Mouse (Mus musculus): Measurements from ENCODE around the gene Vegfd. TPM values are rescaled to one million over a fixed set of nuclear protein-coding genes. Genes with fewer than 3 reads are reported as not detected.

The Vegfd gene
- polyA plus RNA-seq, 1 experiment from 2014 or later, result 0.52 TPM

GRCm38 (mm10) chrX:164427295-164427694, 54.1 kb downstream of the Vegfd start:
- H3K4me1 ChIP-seq (replicated peaks), result no peaks in the 10 kb centered on the region
- H3K4me2 ChIP-seq, result no peak overlapping the region
- no peak overlapping the region for H3K4me3 ChIP-seq
- H3K27me3 ChIP-seq, result no peaks in the 10 kb centered on the region
- H3K9me3 ChIP-seq, result no peaks in the 10 kb centered on the region
- no peak overlapping the region for H3K27ac ChIP-seq
- no peak for ATAC-seq (ENCODE audit: low FRiP score)
- no peak overlapping the region for H3K9ac ChIP-seq
- WGBS, result 94% methylated on average over 4 of the region's 4 CpGs
- H3K36me3 ChIP-seq, result peaks cover 13% of the 10 kb centered on the region; the same call in 1 of the 2 replicates

DNA sequence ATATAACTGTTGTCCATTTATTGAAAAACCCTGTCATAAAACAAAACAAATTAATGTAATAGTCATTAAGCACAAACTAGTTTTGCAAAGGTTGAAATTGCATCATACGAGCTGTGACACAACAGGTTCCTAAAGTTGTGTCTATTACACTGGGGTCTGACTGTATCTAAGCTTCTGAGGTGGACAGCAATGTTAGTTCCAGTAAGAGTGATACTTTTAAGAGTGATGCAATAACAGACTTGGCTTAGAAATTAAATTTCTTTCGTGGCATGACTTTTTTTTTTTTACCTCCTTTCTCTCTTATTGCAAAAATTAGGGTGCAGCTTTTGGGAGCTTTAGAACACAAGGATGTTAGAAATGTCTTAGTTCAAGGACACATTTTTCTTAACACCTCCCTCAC, 55.0 kb downstream of the Vegfd start:
- Histone ChIP-seq H3K4me1 (replicated peaks) (no peaks in the 10 kb centered on the region), H3K9ac (no peak overlapping the region), H3K27ac (no peak overlapping the region), H3K4me2 (no peak overlapping the region), H3K27me3 (no peaks in the 10 kb centered on the region), H3K9me3 (no peaks in the 10 kb centered on the region), H3K4me3 (no peak overlapping the region), H3K36me3 (peaks cover 15% of the 10 kb centered on the region; the same call in 1 of the 2 replicates)
- WGBS, result 90% methylated on average over 2 of the region's 2 CpGs
- ATAC-seq (ENCODE audit: low FRiP score), result no peak

- 93% methylated on average over 6 of the region's 6 CpGs for WGBS
- Histone ChIP-seq H3K27ac (no peak overlapping the region), H3K4me2 (no peak overlapping the region), H3K9ac (no peak overlapping the region), H3K36me3 (peaks cover 15% of the 10 kb centered on the region; the same call in 1 of the 2 replicates), H3K4me1 (replicated peaks) (no peaks in the 10 kb centered on the region), H3K4me3 (no peak overlapping the region), H3K27me3 (no peaks in the 10 kb centered on the region), H3K9me3 (no peaks in the 10 kb centered on the region)
- ATAC-seq (ENCODE audit: low FRiP score), result no peak
Measured at GRCm38 (mm10) chrX:164430621-164431020, 57.4 kb downstream of the Vegfd start.

- WGBS, result 93% methylated on average over 2 of the region's 2 CpGs
- H3K36me3 ChIP-seq, result peaks cover 15% of the 10 kb centered on the region; the same call in 1 of the 2 replicates
- no peak overlapping the region for H3K4me3 ChIP-seq
- no peak overlapping the region for H3K27ac ChIP-seq
- ATAC-seq (ENCODE audit: low FRiP score), result no peak
- H3K4me1 ChIP-seq (replicated peaks), result no peaks in the 10 kb centered on the region
- no peaks in the 10 kb centered on the region for H3K27me3 ChIP-seq
- H3K9ac ChIP-seq, result no peak overlapping the region
- H3K4me2 ChIP-seq, result no peak overlapping the region
- H3K9me3 ChIP-seq, result no peaks in the 10 kb centered on the region
Measured at GRCm38 (mm10) chrX:164431133-164431532, 58.0 kb downstream of the Vegfd start.

GRCm38 (mm10) chrX:164431541-164431940, 58.4 kb downstream of the Vegfd start:
- ATAC-seq (ENCODE audit: low FRiP score), result no peak
- Histone ChIP-seq H3K4me1 (replicated peaks) (no peaks in the 10 kb centered on the region), H3K9ac (no peak overlapping the region), H3K27me3 (no peaks in the 10 kb centered on the region), H3K4me2 (no peak overlapping the region), H3K36me3 (peaks cover 15% of the 10 kb centered on the region; the same call in 1 of the 2 replicates), H3K27ac (no peak overlapping the region), H3K4me3 (no peak overlapping the region), H3K9me3 (no peaks in the 10 kb centered on the region)
- 86% methylated on average over 6 of the region's 6 CpGs for WGBS

- Histone ChIP-seq H3K4me3 (no peak overlapping the region), H3K9me3 (no peaks in the 10 kb centered on the region), H3K4me2 (no peak overlapping the region), H3K36me3 (peaks cover 15% of the 10 kb centered on the region; the same call in 1 of the 2 replicates), H3K9ac (no peak overlapping the region), H3K27me3 (no peaks in the 10 kb centered on the region), H3K27ac (no peak overlapping the region), H3K4me1 (replicated peaks) (no peaks in the 10 kb centered on the region)
- ATAC-seq (ENCODE audit: low FRiP score), result no peak
- WGBS, result 93% methylated on average over 9 of the region's 9 CpGs
Measured at GRCm38 (mm10) chrX:164432682-164433081, 59.5 kb downstream of the Vegfd start.

DNA sequence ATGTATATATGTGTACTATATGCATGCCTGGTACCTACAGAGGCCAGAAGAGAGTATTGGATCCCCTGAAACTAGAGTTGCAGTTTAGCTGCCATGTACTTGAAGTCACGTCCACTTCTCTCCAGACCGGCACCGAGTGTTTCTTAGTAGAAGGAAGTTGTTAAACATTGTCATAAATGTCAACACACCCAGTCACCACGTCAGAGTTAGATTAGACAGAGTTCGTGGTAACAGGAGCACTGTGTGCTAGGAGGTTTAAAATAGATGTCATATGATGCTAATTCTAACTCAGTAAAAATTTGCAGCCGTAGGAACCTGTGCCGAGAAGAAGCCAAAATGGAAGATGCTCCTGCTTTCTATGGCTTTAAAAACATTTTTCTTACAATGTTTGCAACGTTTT, 63.5 kb downstream of the Vegfd start, which contains the start of gene Asb11:
Asb11 (plus strand) TSS at position 286 of the 400 bp plus-strand sequence.
- H3K27me3 ChIP-seq, result peaks cover 4% of the 10 kb centered on the region; the same call in 1 of the 2 replicates
- no peak for ATAC-seq (ENCODE audit: low FRiP score)
- H3K36me3 ChIP-seq, result peaks cover 7% of the 10 kb centered on the region; the same call in 1 of the 2 replicates
- WGBS, result 84% methylated on average over 8 of the region's 8 CpGs
- H3K27ac ChIP-seq, result no peak within 1 kb of the TSS
- H3K4me2 ChIP-seq, result no peak within 1 kb of the TSS
- H3K4me1 ChIP-seq (replicated peaks), result no peaks in the 10 kb centered on the region
- H3K4me3 ChIP-seq, result no peak within 1 kb of the TSS
- H3K9ac ChIP-seq, result no peak within 1 kb of the TSS
- H3K9me3 ChIP-seq, result no peaks in the 10 kb centered on the region

DNA sequence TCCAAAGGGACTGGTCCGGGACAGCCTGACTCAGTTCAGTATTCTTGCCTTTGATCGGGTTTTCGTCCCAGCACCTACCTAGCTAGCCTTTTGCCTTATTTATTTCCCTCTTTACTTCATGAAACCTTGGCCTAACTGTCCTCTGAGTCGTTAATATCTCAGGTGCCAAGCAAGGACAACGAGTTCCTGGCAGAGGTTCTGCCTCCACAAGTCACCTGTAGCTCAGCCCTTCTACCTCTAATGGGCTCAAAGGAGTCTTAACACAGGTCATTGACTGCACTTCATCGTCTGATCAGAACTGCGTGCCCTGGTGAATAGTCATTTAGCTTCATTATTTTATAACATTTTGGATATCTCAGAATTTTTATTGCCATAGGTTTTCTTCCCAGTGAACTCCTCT, 66.3 kb downstream of the Vegfd start:
- H3K36me3 ChIP-seq, result no peaks in the 10 kb centered on the region
- H3K4me1 ChIP-seq (replicated peaks), result no peaks in the 10 kb centered on the region
- ATAC-seq (ENCODE audit: low FRiP score), result no peak
- no peak overlapping the region for H3K9ac ChIP-seq
- 85% methylated on average over 7 of the region's 7 CpGs for WGBS
- H3K27me3 ChIP-seq, result peaks cover 4% of the 10 kb centered on the region; the same call in 1 of the 2 replicates
- H3K4me3 ChIP-seq, result no peak overlapping the region
- H3K4me2 ChIP-seq, result no peak overlapping the region
- H3K27ac ChIP-seq, result no peak overlapping the region
- no peaks in the 10 kb centered on the region for H3K9me3 ChIP-seq

GRCm38 (mm10) chrX:164440140-164440539, 67.0 kb downstream of the Vegfd start:
- no peak for ATAC-seq (ENCODE audit: low FRiP score)
- 74% methylated on average over 2 of the region's 2 CpGs for WGBS
- no peaks in the 10 kb centered on the region for H3K9me3 ChIP-seq

DNA sequence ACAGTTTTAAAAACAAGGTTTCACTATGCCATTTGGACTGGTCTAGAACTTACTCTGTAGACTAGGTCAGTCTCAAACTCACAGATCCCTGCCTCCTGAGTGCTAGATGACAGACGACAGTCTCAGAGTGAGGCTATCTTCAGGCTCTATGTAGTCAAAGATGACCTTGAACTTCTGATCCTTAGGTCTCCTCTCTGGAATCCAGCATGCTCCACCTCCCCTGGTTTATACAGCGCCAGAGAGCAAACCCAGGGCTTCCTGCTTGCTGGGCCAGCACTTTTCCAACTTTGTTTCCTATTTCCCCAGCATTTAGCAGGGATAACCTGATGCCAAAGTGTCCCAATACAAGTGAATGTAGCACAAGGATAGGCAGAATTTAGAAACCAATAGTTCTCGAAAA, 67.5 kb downstream of the Vegfd start:
- H3K4me3 ChIP-seq, result no peak overlapping the region
- ATAC-seq (ENCODE audit: low FRiP score), result no peak
- H3K27me3 ChIP-seq, result peaks cover 4% of the 10 kb centered on the region; the same call in 1 of the 2 replicates
- WGBS, result 89% methylated on average over 3 of the region's 3 CpGs
- H3K36me3 ChIP-seq, result no peaks in the 10 kb centered on the region
- H3K9ac ChIP-seq, result no peak overlapping the region
- H3K9me3 ChIP-seq, result no peaks in the 10 kb centered on the region
- H3K4me1 ChIP-seq (replicated peaks), result no peaks in the 10 kb centered on the region
- no peak overlapping the region for H3K27ac ChIP-seq
- H3K4me2 ChIP-seq, result no peak overlapping the region

More at GRCm38 (mm10) chrX:164440140-164440539, 67.0 kb downstream of the Vegfd start:
- Histone ChIP-seq H3K36me3 (no peaks in the 10 kb centered on the region), H3K27ac (no peak overlapping the region), H3K27me3 (peaks cover 4% of the 10 kb centered on the region; the same call in 1 of the 2 replicates), H3K4me3 (no peak overlapping the region), H3K9ac (no peak overlapping the region), H3K4me2 (no peak overlapping the region), H3K4me1 (replicated peaks) (no peaks in the 10 kb centered on the region)

- Histone ChIP-seq H3K4me3 (no peak overlapping the region), H3K27me3 (peaks cover 4% of the 10 kb centered on the region; the same call in 1 of the 2 replicates), H3K4me1 (replicated peaks) (no peaks in the 10 kb centered on the region), H3K27ac (no peak overlapping the region), H3K9ac (no peak overlapping the region), H3K9me3 (no peaks in the 10 kb centered on the region), H3K36me3 (no peaks in the 10 kb centered on the region), H3K4me2 (no peak overlapping the region)
- no peak for ATAC-seq (ENCODE audit: low FRiP score)
- WGBS, result 85% methylated on average over 3 of the region's 3 CpGs
Measured at GRCm38 (mm10) chrX:164441306-164441705, 68.1 kb downstream of the Vegfd start.

DNA sequence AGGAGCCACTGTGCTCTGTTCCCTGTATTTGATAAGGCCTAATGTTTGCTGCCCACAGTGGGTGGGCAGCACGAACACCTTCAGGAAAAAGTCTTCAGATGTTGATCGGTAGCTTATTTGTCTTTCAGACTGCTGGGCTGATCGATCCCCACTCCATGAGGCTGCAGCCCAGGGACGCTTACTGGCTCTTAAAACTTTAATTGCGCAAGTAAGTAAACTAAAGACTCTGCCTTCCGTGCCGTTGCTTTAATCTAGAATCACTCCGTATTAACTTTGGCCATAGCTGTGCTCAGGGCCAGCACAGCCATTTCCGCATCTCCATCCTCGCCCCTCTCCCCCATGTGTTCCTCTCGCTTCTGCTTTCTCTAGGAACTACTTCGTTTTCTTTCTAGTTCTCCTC, 72.4 kb downstream of the Vegfd start:
- Histone ChIP-seq H3K4me2 (no peak overlapping the region), H3K4me1 (replicated peaks) (no peaks in the 10 kb centered on the region), H3K4me3 (no peak overlapping the region), H3K27ac (no peak overlapping the region), H3K9me3 (no peaks in the 10 kb centered on the region), H3K27me3 (peaks cover under 1% of the 10 kb centered on the region; the same call in 1 of the 2 replicates), H3K36me3 (no peaks in the 10 kb centered on the region), H3K9ac (no peak overlapping the region)
- ATAC-seq (ENCODE audit: low FRiP score), result no peak
- WGBS, result 89% methylated on average over 12 of the region's 12 CpGs

GRCm38 (mm10) chrX:164446106-164446551, 73.0 kb downstream of the Vegfd start:
- no peak overlapping the region for H3K27ac ChIP-seq
- no peaks in the 10 kb centered on the region for H3K27me3 ChIP-seq
- no peak overlapping the region for H3K4me3 ChIP-seq
- 82% methylated on average over 10 of the region's 10 CpGs for WGBS
- H3K9me3 ChIP-seq, result no peaks in the 10 kb centered on the region
- H3K4me2 ChIP-seq, result no peak overlapping the region
- no peaks in the 10 kb centered on the region for H3K4me1 ChIP-seq (replicated peaks)
- H3K9ac ChIP-seq, result no peak overlapping the region
- no peaks in the 10 kb centered on the region for H3K36me3 ChIP-seq
- no peak for ATAC-seq (ENCODE audit: low FRiP score)
